Mouse (Mus musculus): ENCODE measurements at regions not wholly inside any gene's neighbourhood (a gene's known extent, or its start where the extent isn't known, plus 50 kb on each side); places are given as distances from the start of the nearest gene placed in this dataset.

DNA sequence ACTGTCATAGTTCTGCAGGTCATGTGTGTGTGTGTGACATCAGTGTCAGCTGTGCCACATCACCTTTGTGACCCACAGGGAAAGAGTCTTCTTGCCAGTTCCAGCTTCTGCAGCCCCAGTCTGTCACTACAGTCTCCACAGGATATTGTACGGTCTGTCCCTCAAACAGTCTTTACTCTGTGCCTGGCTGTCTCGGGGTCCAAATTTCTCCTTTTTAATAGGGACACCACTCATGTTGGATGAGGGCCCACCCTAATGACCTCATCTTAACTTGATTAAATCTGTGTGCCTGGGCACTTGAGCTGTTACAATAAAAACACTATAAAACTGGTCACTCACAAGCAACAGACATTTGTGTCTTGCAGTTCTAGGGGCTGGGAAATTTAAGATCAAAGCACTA is 165.1 kb upstream of the Sox9 start:
- in situ Hi-C loops (cut with MboI; ENCODE audit: unreplicated experiment in 2 of 2): no loop called here

DNA sequence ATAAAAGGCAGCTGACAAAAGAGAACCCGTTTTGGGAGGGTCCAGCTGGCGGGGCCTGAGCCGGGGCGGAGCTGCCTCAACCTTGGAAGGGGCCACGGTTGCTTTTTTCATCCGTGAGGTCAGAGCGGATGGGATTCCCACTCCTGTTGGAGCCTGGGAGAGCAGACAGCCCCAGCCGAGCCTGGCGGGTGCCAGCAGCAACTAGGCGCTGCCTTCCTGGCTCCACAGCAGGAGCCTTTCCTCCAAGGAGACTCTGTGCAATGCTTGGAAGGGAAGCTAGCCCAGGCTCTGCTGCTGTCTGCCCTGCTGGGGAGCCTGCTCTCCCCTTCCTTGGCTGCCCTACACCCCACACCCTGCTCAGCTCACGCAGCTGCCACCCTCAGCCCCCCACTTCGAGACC is 161.1 kb upstream of the Sox9 start:
- in situ Hi-C loops (cut with MboI; ENCODE audit: unreplicated experiment in 2 of 2): no loop called here

DNA sequence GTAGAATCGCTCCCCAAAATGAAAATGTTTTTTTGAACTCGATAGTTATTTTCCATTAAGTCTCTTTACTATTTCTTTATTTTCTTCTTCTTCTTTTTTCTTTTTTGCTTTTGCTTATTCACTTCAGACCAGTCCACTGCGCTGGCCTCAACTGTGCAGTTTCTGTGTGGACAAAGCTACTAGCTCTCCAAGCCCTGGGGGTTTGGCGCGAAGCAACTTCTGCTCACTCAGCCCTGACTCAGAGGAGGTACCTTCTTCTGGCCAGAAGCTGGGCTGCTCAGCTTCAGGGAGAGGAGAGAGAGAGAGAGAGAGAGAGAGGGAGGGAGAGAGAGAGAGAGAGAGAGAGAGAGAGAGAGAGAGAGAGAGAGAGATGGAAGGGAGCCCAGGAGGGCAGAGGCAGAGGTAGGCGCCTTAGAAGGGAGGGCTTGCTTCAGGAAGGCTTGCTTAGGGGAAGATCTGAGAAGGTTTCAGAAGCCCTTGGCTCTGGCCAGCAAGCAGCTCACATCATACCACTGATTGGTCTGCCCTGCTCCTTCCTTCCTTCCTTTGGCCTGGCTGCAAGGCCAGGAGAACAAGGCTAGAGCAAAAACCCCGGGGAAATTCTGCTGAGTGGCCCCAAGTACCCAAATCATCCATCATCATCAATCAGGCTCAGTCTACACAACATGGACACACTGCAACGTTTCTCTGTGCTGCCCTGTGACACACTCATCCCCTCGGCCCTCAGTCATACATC is 160.5 kb upstream of the Sox9 start:
- in situ Hi-C loops (cut with MboI; ENCODE audit: unreplicated experiment in 2 of 2): no loop called here

DNA sequence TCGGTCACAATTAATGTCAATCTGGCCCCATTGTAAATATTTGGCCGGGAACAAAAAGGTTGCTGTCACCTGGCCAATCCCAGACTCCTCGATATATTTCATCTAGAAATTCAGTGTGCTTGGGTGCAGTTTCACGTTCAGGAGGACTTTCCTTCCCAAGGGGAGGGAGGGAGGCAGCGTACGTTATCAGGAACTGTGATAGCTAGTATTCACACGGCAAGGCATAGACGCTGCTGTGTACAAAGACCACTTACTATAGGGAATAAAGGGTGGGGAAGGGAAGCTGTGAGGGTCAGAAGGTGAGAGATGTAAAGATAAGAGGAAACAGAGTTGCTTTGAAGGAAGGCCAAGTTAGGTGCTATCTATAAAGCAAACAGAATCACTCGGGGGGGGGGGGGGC is 132.7 kb upstream of the Sox9 start:
- in situ Hi-C loops (cut with MboI; ENCODE audit: unreplicated experiment in 2 of 2): no loop called here

DNA sequence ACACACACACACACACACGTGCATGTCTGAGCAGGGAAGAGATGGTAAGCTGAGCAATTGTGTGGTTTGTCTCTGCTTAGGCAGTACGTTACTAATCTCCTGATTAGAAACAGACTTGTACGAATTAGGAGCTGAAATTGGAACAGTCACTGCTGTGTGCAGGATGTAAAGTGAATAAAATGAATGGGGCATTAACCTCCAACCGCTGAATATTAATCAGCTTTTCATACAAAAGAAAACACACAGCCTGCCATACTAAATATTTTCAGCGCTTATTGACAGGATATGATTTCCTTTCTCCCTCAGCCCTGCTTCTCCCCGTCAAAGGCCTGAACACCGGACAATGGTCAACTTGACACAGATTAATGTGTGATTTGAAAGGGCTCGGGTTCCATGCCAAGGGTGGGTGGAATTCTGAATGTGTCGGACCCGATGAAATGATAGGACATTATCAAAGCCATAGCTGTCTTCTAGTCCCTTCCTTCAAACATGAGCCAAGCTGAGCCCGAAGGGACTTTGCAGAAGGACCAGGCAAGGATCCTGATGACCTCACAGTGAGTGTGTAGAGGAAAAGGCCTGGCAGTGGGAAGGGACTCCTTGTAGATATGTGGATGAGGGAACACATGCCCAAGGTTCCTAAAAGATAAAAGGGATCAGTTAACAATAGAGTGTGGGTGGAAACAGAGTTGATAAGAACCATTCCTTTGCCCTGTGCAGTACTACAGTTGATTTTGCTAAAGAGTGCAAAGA is 124.4 kb upstream of the Sox9 start:
- in situ Hi-C loops (cut with MboI; ENCODE audit: unreplicated experiment in 2 of 2): no loop called here

DNA sequence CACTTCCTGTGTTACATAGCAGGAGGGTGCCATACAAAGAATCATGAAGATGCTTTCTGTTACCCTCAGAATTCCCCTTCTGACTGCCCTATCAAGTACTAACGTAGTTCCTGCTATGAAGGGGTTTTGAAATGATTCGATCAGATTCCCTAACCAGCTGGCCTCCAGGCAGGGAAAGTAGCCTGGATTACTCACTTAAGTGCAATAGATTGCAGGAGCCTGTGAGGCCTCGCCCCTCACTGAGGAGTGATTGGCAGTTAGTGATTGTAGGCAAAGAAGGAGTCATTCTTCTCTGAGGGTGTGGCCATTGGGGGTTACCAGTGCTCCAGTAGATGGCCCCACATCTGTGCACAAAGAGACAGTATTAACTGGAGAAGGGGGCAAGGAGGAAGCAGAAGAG is 122.1 kb upstream of the Sox9 start:
- in situ Hi-C loops (cut with MboI; ENCODE audit: unreplicated experiment in 2 of 2): no loop called here

DNA sequence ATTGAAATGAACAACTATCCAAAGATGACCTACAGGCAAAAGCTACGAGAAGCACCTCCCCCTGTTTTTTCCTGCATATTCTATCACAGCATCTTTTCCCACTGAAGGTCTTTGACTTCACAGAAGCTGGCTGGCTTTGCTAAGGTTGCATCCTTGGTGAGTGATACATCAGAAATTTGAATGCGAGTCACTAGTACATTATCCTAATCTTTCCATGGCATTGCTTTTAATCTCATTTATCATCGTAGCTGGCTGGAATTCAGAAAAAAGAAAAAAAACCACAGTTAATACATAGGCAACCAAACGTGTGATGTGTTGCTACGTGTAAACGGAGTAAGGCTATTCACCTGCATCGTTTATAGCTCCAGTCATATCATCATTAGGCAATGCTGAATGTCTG is 120.6 kb upstream of the Sox9 start:
- in situ Hi-C loops (cut with MboI; ENCODE audit: unreplicated experiment in 2 of 2): no loop called here

DNA sequence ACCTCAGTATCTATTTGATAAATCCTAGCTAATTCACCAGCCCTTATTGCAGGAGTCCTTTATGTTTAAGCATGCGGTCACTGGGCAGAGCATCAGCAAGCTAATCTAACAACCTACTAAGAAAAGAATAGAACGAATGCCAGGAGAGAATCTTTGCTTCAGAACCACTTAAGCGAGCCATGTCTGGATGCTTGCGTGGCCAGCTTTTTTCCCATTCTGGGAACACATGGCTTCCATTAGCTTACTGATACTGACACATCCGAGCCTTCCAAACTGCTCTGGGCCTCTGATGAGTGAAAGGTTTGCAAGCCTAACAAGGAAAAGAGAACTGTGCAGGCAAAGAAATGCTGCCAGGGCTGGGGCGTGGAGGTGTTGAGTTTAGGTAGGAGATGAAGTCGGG is 114.7 kb upstream of the Sox9 start:
- in situ Hi-C loops (cut with MboI; ENCODE audit: unreplicated experiment in 2 of 2): no loop called here

DNA sequence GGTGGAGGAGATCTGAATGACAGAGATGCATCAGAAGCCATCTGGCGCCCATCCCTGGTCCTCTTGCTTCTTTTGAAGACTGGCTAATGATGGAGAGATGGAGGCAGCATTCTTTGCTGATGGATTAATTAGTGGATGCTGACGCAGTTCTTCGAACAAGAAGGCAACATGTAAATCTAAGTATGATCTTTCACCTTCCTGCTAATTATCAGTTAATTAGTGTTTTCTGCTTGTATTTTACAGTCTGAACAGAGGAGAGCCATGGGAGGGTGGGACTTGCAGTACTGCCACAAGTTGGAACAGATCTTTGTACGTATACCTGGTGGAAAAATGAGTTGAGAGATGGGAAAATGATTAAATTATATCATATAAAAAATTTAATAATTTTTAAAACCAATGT is 109.9 kb upstream of the Sox9 start:
- in situ Hi-C loops (cut with MboI; ENCODE audit: unreplicated experiment in 2 of 2): no loop called here

DNA sequence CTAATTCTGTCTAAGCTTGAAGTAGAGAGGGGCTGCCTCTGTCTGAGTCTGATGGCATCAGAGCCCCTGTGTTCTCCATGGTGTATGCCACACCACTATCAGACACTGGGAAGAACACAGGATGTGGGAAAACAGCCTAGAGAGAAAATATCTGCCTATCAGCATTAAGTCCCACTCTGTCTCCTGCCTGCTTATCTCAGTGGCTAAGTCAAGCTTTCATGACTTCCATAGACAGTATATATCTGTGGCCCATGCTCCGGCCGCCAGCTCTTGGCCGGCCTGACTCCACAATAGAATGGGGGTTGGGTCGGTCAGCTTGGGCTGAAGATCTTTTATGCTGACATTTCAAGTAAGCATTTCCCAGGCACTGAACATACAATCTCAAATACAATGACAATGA is 92.0 kb upstream of the Sox9 start:
- in situ Hi-C loops (cut with MboI; ENCODE audit: unreplicated experiment in 2 of 2): no loop called here

DNA sequence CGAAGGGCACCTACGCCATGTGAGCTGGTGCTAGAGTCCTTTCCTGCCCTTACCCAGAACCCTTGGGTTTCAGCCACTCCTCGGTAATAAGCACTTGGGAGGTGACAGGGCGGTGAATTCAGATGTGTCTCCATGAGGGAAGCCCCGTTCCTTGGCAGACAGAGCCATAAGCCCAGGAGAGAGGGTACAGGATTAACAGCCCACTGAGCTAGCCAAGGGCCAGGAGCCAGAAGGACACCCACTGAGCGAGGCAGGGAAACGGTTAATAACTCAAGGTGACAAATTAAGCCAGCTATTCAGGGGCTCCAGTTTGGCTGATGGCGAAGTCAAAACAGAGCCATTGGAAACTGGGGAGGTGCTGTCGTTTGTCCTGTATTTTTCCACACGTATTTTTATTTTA is 75.9 kb upstream of the Sox9 start:
- in situ Hi-C loops (cut with MboI; ENCODE audit: unreplicated experiment in 2 of 2): no loop called here

DNA sequence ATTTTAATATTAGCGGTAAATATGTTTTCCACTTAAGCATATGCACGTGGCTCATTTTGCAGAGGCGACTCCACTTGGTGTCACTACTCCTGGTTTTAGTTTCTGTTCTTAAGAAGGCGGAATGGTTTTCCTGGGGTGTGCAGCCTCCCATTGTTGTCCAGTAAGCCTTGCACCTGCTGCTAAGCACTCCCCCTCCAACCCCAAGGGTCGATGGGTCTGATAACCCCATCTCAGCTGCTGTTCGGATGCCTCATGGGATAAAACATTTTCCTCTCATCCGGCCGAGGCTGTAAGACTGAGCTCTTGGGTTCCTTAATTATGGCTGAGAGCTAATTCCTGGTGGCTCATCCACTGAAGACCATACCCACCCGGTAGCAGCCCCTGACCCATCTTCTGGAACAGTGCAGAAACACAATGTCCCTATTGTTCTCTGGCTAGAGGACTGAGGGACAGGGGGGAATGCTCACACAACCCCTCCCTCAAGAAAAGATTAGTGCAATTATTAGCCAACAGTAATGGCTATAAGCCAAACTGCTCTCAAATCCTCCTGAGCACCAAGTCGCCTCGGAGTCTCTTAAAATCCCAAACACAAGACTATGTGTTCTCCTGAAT is 73.8 kb upstream of the Sox9 start:
- in situ Hi-C loops (cut with MboI; ENCODE audit: unreplicated experiment in 2 of 2): no loop called here

DNA sequence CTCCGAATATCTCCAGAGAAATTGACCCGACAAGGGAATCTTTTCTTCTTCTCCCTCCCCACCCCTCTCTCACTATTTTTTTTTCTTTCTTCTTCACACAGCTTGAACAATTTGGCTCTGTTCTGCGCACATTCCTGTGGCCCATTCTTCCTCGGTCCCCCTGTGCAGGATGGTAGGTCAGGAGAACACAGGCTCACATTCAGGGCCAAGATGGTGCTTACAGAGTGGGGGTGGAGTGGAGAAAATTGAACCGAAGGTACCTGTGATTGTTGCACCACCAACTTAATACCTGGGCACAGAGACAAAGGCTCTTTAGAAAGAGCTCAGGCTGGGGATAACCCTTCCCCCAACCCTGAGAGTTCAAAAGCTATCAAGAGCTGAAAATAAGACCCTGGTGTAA is 70.4 kb upstream of the Sox9 start:
- in situ Hi-C loops (cut with MboI; ENCODE audit: unreplicated experiment in 2 of 2): no loop called here

DNA sequence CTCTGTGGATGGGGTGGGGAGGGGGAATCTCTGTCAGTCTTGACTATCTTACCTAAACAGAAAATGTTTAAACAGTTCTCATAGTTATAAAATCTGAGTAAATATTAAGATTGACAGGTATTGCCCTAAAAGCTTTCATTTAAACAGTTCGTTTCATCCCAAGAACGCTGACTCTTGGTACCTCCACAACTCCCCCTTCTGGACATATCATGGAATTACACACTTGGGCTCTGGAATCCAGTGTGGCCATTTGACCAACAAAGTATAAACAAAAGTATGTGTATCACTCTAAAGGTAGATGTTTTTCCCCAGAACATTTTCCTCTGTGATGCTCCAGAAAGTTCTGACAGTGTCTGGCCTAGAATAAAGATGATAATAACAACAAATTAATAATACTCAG is 63.5 kb upstream of the Sox9 start:
- in situ Hi-C loops (cut with MboI; ENCODE audit: unreplicated experiment in 2 of 2): no loop called here

DNA sequence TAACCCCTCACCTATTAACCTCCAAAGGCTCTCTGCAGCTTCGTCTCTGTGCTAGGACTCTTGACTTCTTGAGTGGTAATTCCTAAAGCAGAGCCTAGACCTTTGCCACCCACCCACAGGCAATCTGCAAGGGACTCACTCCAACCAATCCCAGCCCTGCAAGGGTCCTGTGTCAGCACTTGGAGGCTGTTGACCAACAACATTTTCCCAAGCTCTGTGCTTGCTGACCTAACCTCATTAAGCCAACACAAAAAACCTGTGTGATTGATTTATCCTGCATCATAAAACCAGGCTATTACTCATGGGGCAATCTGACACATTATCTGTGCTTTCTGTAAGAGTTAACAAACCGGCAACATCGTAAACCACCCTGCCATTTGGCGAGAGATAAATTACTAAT is 61.4 kb upstream of the Sox9 start:
- in situ Hi-C loops (cut with MboI; ENCODE audit: unreplicated experiment in 2 of 2): no loop called here

DNA sequence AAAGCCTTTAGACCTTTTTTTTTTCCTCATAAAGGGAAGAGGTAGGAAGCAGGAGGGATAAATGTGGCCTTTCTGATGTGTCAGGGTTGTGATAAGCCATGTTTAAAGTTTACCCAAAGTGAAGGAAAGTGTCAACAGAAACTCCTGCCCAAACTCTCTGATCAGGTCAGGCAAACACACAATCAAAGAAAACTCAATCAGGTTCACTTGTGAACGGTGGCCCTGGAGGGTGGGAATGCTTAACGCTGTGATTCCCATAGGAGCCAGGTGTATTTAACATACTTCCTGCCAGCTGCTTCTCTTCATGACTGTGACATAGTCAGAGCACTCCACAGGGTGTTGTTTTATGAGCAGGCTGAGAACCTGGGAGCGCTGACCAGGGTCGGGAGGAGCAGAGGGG is 59.1 kb upstream of the Sox9 start:
- in situ Hi-C loops (cut with MboI; ENCODE audit: unreplicated experiment in 2 of 2): no loop called here

DNA sequence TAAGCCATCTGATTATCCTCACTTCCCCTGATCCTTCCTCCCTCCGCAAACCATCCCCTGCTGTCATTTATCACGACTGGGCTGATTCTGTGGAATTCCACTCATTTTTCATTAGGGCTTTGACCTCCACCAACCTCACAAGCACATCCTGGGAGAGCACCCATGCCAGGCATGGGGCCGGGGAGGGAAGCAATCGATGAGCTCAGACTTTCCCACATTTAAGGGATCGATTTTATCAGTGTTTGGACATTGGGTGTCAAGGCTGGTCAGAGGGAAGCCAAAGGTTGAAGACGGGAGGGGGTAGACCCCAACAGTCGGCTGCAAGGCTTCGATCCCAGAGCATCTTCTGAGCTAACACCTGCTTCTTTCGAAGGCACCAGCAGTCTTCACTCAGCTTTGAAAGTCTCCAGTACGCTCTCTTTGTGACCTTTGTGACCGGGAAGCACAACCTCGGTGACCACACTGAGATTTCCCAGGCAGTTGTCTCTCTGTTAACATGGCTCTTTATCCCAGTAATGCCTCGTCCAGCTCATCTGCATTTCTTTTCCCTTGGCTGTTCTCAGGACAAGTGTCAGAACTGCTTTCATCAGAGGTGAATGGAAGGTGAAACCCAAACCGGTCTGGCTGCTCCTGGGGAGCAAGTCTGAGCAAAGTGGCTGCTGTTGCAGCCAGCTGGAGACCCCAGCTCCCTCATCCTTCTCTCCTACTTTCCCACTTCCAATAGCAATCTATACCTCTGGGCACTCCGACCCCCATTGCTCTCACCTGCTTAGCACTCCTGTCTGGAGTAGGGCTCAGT is 53.7 kb upstream of the Sox9 start:
- in situ Hi-C loops (cut with MboI; ENCODE audit: unreplicated experiment in 2 of 2): no loop called here

Data from v-Abl transformed pro-B cells (cell line).